Mouse (Mus musculus): ENCODE results near the gene Sc5d. TPM values are rescaled to one million over a fixed set of nuclear protein-coding genes. Genes with fewer than 3 reads are reported as not detected.

Gene Sc5d
- 55.4 and 61.9 TPM in 2 replicates for polyA plus RNA-seq (2021; fragmentation: Nextera tagmentation)
- long read RNA-seq, experiment 1, full-length matches to known transcripts: 126 of 151 reads
- long read RNA-seq, experiment 1, partial matches to known transcripts: 11 of 151 reads
- long read RNA-seq, experiment 1, other reads (novel, unspliced or antisense): 14 of 151 reads
- long read RNA-seq, experiment 2, full-length matches to known transcripts: 387 of 435 reads
- long read RNA-seq, experiment 2, partial matches to known transcripts: 29 of 435 reads
- long read RNA-seq, experiment 2, other reads (novel, unspliced or antisense): 19 of 435 reads

GRCm38 (mm10) chr9:42264145-42264544 is at the start of gene Sc5d:
Sc5d (minus strand) TSS chr9:42264256.

Other genes starting within 250 kb of the Sc5d start
- 38.3 and 43.1 TPM in 2 replicates for gene Sorl1, start 140.0 kb downstream of the Sc5d start, polyA plus RNA-seq (2021; fragmentation: Nextera tagmentation)
- 0.16 and 0.18 TPM in 2 replicates for gene Tecta, start 135.7 kb upstream of the Sc5d start, polyA plus RNA-seq (2021; fragmentation: Nextera tagmentation)
- 2.3 and 2.8 TPM in 2 replicates for gene Tbcel, start 243.6 kb upstream of the Sc5d start, polyA plus RNA-seq (2021; fragmentation: Nextera tagmentation)

All from layer of hippocampus, adult 6 months (tissue).